Mouse (Mus musculus) E14TG2a.4 (cell line): Measurements from ENCODE around the gene Scin.
A peak's percentile ranks its signal among the peaks of the same experiment; 100 is the strongest.
"Not testable (repeated sequence)": the region's sequence is repeated elsewhere in the genome, so short reads cannot be mapped to it uniquely, and the experiment has no call there.

ENCODE experiments used
- H3K27me3 ChIP-seq: 2 replicates; pipeline ENCODE4 v1.6.1; 2014; ENCODE audit warnings: low read length, control low read depth; ENCODE audit not compliant: insufficient read depth
- H3K36me3 ChIP-seq: 2 replicates; pipeline ENCODE4 v1.6.1; 2014; ENCODE audit warnings: low read length, control low read depth; ENCODE audit not compliant: insufficient read depth
- H3K4me1 ChIP-seq: replicated peaks from 2 replicates; pipeline ENCODE4 v1.6.1; 2014; ENCODE audit warnings: low read depth, low read length, control low read depth
- H3K4me3 ChIP-seq: replicated peaks from 2 replicates; pipeline ENCODE4 v1.5.1; 2014; ENCODE audit warnings: mild to moderate bottlenecking, low read length
- H3K9me3 ChIP-seq: 2 replicates; pipeline ENCODE4 v1.6.1; 2014; ENCODE audit warnings: low read length, control low read depth
- CTCF ChIP-seq: conservative IDR thresholded peaks from 2 replicates; pipeline ENCODE4 v1.5.1; 2014; ENCODE audit warnings: low read length
- NANOG ChIP-seq: IDR thresholded peaks from 2 replicates; pipeline ENCODE4 v1.6.1; 2014; ENCODE audit warnings: borderline replicate concordance, low read length, mixed read lengths
- POU5F1 ChIP-seq: IDR thresholded peaks from 2 replicates; pipeline ENCODE4 v1.6.1; 2014; ENCODE audit warnings: low read length, borderline replicate concordance

The Scin gene

DNA sequence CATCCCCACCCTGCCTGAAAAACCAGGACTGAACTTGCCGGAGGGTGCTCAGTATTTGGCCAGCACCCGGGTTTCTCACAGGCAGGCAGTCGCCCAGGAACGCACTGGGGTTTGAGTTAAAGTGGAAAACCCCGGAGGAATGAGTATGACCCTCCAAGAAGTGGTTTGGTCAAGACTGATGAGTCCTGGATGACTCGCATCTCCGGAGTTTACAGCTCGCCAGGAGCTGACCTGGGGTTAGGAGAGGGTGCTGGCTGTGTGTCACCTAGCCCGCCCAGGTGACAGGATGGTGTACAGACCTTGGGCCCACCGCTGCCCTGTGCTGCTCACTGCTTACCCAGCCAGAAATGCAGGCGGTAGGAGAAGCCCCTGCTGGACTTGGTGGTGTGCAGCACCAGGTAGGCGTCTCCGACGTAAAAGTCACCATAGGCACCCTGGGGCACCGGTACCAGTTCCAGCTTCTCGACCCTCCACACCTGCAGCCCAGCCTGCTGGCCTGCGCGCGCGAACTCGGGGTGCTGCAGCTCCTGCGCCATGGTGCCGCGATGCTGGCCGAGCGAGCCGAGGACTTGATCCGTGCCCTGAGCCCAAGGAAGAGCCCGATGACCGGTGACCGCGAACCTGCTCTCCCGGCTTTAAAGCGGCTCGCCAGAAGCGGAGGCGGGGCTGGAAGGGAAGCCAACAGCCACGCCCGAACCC lies at the start of gene Scin:
Gene Scin (minus strand): TSS at position 656 of the 699 bp plus-strand sequence.
- H3K36me3 ChIP-seq, result no peaks in the 10 kb centered on the region
- H3K9me3 ChIP-seq, result no peaks in the 10 kb centered on the region
- TF ChIP-seq POU5F1 (no peak), CTCF (no peak), NANOG (no peak)
- H3K4me1 ChIP-seq, result peaks cover 15% of the 10 kb centered on the region
- H3K27me3 ChIP-seq, result peaks cover 29% of the 10 kb centered on the region
- H3K4me3 ChIP-seq, result peak within 1 kb of the TSS; percentile 84

DNA sequence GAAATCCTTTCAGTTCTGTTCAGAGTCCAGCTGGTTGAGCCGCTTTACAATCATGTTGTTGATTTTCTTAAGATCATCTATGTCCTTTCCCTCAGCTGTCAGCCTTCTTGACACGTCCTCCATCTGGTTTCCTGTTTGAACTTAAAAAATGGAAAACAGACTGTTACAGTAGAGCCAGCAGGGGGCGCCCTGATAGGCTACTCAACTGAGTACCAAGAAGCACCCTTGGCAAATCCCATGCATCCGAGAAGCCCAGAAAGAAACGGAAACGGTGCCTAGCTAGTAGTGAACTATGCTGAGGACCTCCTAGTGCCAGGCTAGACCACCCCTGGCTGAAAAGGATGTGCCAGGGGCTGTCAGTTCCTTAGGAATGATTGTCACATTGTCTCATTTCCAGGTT lies 43.1 kb upstream of the Scin start:
- Histone ChIP-seq H3K9me3 (peaks cover 31% of the 10 kb centered on the region), H3K36me3 (no peaks in the 10 kb centered on the region), H3K4me1 (no peaks in the 10 kb centered on the region), H3K4me3 (no peak overlapping the region), H3K27me3 (no peaks in the 10 kb centered on the region)
- TF ChIP-seq POU5F1 (no peak), NANOG (no peak), CTCF (peak; percentile 52)

DNA sequence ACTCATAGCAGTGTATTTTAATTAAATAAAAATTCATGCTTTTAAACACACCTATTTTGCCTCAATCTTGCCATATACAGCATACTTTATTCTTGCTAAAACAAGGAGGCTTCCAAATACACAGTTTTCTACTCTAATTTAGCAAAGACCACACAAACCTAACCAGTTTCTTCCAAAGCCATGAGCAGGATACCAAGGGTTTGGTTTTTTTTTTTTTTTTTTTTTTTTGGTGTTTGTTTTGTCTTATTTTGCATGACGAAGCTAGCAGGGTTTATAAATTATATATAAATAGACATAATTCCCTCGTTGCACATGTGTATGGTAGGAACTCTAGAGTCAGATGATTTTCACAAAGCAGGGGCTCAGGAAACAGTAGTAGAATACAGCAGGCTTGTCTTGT lies 42.1 kb upstream of the Scin start:
- TF ChIP-seq NANOG (no peak), POU5F1 (no peak), CTCF (no peak)
- H3K4me1 ChIP-seq, result no peaks in the 10 kb centered on the region
- no peaks in the 10 kb centered on the region for H3K27me3 ChIP-seq
- peaks cover 25% of the 10 kb centered on the region for H3K9me3 ChIP-seq
- H3K4me3 ChIP-seq, result no peak overlapping the region
- H3K36me3 ChIP-seq, result no peaks in the 10 kb centered on the region

DNA sequence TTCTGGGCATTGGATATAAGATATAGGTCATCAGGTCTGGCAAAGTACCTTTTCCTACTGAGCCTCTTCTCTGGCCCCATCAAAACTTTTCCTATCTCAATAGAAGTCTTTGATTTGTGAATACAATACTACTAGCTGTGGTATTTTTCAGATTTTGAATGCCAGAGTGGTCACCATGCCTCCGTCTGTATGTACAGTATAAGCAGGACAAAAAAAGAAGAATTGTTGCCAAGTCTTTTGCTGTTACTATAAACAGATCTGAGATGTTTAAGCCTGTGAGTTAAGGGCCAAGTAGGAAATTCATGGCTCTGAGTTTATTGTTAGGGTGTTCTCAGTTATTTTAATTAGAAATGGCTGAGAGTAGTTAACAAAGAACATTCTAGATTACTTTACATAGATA lies 41.1 kb upstream of the Scin start:
- not testable (repeated sequence) for H3K4me3 ChIP-seq, H3K36me3 ChIP-seq, H3K4me1 ChIP-seq, H3K27me3 ChIP-seq
- peaks cover 15% of the 10 kb centered on the region for H3K9me3 ChIP-seq

DNA sequence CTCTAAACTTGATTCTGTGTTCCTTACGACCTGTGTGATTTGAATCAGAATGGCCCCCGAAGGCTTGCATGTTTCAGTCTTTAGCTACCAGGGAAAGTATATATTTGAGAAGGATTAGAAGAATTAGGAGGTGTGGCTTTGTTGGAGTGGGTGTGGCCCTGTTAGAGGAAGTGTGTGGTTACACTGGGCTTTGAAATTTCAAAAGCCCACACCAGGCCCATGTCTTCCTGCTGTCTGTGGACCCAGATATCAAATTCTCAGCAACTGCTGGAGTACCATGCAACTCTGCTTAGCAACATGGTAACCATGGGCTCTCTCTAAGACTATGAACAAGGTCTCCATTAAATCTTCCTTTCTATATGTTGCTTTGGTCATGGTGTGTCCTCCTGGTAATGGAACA lies 37.6 kb upstream of the Scin start:
- Histone ChIP-seq H3K9me3 (no peaks in the 10 kb centered on the region), H3K4me1 (no peaks in the 10 kb centered on the region), H3K4me3 (no peak overlapping the region), H3K27me3 (no peaks in the 10 kb centered on the region), H3K36me3 (no peaks in the 10 kb centered on the region)
- TF ChIP-seq POU5F1 (no peak), NANOG (no peak), CTCF (no peak)

DNA sequence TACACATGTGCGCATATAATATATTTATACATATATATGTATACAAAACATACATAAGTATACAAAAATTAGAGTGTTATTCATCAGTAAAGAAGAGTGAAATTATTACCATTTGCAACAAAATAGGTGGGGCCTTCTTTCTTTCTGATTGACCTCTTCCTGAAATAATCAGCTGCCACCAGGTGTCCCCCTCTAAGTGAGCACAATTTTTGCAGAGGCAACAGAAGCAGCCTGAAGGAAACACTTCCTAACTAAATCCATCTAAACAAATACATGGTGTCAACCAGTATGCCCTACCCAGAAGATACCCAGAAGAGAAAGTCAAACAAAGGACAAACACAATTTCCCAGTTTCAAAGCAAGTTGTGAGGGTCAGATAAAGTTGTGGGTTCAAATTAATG lies 35.6 kb upstream of the Scin start:
- TF ChIP-seq CTCF (no peak), POU5F1 (no peak), NANOG (no peak)
- no peaks in the 10 kb centered on the region for H3K4me1 ChIP-seq

DNA sequence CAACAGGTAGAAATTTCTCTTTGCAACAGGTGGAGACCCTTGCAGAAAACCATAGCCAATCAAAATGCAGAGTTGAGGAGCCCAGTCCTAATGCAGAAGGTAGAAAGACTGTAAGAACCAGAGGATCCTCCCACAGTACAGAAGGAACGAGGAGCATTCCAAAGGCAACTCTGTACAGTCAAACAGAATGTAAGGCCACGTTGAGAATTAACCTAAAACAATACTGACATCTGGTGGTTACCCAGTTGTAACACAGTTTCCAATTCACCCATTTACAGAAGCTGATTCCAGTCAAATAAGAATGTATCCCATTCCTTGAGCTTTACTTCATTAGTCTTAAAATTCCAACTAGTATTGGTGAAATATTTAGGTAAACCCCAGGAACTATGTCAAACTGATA lies 30.6 kb upstream of the Scin start:
- Histone ChIP-seq H3K27me3 (no peaks in the 10 kb centered on the region), H3K4me3 (no peak overlapping the region), H3K36me3 (no peaks in the 10 kb centered on the region), H3K4me1 (no peaks in the 10 kb centered on the region), H3K9me3 (no peaks in the 10 kb centered on the region)
- TF ChIP-seq NANOG, result no peak
- no peak for TF ChIP-seq POU5F1
- peak; percentile 55 for TF ChIP-seq CTCF

More for the DNA sequence above, 35.6 kb upstream of the Scin start:
- Histone ChIP-seq H3K27me3 (no peaks in the 10 kb centered on the region), H3K4me3 (no peak overlapping the region), H3K9me3 (no peaks in the 10 kb centered on the region), H3K36me3 (no peaks in the 10 kb centered on the region)

DNA sequence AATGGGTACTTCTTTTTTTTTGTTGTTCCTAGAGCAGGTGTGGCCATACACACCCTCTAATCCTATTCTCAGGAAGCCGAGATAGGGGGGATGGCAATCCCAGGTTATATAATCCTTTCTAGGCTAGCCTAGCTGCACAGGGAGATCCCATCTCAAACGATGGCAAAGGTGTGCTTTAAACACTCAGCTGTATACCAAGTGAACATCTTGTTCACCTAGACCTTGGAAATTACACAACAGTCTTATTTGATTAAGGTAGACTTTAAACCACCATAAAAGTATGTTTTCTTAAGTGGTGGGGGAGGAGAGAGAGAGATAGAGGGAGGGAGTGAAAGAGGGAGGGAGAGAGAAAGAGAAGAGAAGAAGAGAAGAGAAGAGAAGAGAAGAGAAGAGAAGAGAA lies 26.7 kb upstream of the Scin start:
- Histone ChIP-seq H3K27me3 (no peaks in the 10 kb centered on the region), H3K36me3 (no peaks in the 10 kb centered on the region), H3K4me1 (no peaks in the 10 kb centered on the region), H3K4me3 (no peak overlapping the region), H3K9me3 (no peaks in the 10 kb centered on the region)
- TF ChIP-seq NANOG, result no peak
- no peak for TF ChIP-seq CTCF
- TF ChIP-seq POU5F1, result no peak

DNA sequence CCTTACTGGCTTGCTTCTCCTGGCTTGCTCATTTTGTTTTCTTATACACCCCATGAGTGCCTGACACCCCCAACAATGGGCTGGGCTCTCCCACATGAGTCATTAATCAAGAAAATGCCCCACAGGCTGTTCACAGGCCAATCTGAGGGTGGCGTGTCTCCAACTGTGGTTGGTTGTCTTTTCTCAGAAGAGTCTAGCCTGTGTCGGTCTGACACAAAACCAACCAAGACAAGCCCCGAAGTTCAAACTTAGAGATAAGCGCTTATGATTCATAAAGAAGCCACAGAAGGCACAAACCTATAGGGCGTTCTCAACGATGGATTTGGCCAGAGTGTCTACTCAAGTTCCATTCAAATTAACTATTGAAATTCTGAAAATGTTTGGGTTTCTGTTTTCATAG lies 20.2 kb upstream of the Scin start:
- Histone ChIP-seq H3K27me3 (no peaks in the 10 kb centered on the region), H3K9me3 (no peaks in the 10 kb centered on the region), H3K4me3 (no peak overlapping the region), H3K36me3 (no peaks in the 10 kb centered on the region), H3K4me1 (no peaks in the 10 kb centered on the region)
- TF ChIP-seq NANOG (no peak), CTCF (no peak), POU5F1 (no peak)
